Mouse (Mus musculus): ENCODE data around the gene Gal3st2c. TPM values are rescaled to one million over a fixed set of nuclear protein-coding genes. Genes with fewer than 3 reads are reported as not detected.
"Not testable (repeated sequence)": the region's sequence is repeated elsewhere in the genome, so short reads cannot be mapped to it uniquely, and the experiment has no call there.

Gene Gal3st2c
- total RNA-seq, 2 experiments from 2014 or later, result not detected

DNA sequence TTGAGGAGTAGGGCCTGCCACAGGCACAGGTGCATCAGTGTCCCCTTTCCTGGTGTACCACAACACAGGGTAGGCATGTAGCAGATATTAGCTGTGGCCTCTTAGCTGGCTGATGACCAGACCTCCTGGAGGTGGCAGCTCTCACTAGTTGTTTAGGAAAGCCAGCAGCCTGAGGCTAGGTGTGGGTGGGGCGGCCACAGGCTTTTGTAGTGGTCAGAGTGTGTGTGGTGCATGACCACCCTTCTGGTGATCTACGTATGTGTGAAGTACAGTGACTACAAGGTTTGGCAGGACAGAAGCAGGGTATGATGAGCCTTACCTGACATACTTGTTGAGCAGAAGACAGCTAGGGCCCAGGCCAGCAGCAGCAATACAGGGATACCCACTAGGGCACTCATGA, 50.1 kb downstream of the Gal3st2c start:
- ATAC-seq (replicated peaks; ENCODE audit: poor library complexity, severe bottlenecking), result no peak

DNA sequence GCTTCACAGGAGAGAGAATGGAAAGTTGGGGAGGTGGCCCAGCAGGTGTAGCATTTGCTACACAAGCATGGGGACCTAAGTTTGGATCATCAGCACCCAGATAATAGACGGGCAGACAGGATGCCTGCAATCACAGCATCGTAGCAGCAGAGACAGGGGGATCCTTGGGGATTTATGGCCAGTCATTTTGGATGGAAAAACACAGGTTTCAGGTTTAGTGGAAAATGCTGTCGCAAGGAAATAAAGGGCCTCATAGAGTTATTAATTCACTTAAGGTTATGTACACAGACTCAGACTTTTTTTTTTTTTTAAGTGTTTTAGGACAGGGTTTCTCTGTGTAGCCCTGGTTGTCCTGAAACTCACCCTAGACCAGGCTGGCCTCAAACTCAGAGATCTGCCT, 55.2 kb downstream of the Gal3st2c start:
- ATAC-seq (replicated peaks; ENCODE audit: poor library complexity, severe bottlenecking), result no peak

DNA sequence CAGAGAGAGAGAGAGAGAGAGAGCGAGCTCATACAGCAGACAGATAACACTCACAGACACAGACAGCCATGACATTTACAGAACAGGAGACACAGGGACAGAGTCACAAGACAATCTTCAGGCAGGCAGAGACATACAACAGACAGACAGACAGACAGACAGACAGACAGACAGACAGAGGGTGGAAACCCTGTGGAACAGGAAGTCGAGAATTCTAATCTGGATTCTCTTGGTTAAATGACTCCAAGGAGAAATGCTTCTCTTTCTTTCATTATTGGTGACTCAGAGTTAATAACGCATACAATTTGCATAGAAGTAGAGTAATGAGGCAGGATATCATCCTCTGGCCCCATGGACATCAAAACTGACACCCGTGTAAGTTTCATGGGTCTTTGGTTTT, 56.2 kb downstream of the Gal3st2c start:
- ATAC-seq (replicated peaks; ENCODE audit: poor library complexity, severe bottlenecking), result no peak

DNA sequence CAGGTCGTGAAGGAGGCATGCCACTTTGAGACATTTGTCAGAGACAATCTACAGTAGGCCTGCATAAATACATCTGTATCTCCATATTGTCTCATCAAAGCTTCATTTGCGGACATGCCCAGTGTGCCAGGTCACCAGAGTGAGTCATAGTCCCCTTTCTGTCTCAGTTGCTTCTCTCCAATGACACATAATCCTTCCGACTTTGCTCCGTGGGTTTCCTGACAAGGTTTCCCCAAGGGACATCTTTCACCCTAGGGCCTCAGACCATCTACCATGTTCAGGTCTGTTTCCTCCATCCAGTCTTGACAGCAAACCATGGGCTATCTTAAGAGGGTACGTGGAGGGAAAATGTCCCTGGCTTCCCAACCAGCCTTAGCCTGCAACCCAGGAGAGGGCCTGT, 60.8 kb downstream of the Gal3st2c start:
- no peak for ATAC-seq (replicated peaks; ENCODE audit: poor library complexity, severe bottlenecking)

DNA sequence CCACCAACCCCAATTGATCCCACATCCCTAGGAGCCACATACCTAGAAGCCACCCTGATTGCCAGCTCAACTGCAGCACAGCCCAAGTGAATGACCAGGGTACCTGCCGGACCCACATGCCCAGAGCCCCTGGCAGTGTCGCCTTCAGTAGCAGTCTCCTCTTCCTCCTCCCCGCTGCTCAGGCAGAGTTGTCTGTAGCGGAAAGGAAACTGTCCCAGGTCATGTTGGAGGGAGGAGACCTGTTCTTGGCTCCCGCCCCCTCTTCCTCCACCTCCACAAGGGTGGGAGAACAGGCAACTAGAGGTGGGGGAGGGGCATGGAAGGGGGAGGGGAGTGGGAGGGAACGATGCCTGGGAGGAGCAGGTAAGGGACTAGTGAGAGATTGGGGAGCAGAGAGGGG, 62.1 kb downstream of the Gal3st2c start, which contains the start of gene Pdcd1:
TSS of gene Pdcd1 (minus strand) at position 181 of the 400 bp plus-strand sequence.
- 0 out of 2 replicates have a peak, but pooled peaks have one; percentile 12 for ATAC-seq (replicated peaks; ENCODE audit: poor library complexity, severe bottlenecking)

DNA sequence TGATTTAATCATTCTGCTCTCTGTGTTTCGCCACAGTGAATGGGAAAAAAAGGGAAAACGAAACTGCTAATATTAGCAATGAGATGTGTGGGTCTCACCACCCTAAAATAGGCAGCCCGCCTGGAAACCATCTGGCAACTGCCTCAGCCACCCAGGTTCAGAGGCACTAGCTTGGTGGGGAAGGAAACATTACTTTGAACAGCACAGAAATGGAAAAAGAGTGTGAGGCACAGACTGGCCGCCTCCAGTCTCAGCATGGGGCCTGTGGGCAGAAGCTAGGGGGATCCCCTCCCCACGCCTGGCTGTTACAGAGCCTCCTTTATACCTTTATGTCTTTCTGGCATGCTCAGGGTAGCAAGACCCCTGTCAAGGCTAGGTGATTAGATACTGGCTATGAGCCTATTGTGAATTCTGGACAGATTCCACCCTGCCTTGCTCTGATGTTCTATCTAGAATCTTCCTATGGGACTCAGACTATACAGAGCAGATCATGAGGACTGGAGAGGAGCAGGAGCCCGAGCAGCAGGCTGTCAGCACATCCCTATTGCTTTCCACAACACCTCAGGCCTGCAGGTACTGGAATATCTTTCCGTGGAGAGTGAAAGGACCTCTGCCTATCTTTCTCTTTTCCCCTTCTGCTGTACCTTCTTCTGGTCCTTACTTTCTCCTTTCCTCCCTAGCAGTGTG, 63.4 kb downstream of the Gal3st2c start:
- ATAC-seq (replicated peaks; ENCODE audit: poor library complexity, severe bottlenecking), result peak; percentile 72

DNA sequence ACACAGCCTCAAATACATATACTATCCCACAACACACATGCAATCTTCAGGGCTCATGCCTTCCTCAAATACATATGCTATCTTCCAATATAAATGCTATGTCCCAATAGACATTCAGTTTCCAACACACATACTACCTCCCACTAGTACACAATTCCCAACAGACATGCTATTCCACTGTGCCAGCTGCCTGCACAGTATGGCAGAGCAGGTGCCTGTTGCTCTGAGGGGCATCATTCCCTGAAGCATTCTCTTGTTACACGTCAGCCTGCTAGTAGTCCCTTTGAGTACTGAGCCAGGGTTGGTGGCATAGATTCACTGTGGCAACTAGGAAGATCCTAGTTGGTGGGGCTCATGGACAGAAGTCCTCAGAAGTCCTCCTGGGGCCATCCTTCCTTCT, 64.2 kb downstream of the Gal3st2c start:
- ATAC-seq (replicated peaks; ENCODE audit: poor library complexity, severe bottlenecking), result no peak

DNA sequence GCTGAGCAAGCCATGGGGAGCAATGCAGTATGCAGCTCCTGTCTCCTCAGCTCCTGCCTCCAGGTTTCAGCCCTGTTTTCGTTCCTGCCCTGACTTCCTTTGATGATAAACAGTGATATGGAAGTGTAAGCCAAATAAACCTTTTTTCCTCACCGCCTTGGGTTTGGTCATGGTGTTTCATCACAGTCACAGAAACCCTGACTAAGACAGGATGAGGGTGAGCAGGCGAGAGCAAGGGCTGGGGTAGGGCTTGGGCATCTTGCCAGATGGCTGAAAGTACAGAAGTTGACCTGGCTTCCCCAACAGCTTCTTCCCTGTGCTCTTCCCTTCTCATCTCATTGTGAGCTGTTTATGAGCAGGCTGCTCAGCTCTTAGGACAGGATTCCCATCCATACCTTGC, 65.7 kb downstream of the Gal3st2c start:
- peak; percentile 81 for ATAC-seq (replicated peaks; ENCODE audit: poor library complexity, severe bottlenecking)

DNA sequence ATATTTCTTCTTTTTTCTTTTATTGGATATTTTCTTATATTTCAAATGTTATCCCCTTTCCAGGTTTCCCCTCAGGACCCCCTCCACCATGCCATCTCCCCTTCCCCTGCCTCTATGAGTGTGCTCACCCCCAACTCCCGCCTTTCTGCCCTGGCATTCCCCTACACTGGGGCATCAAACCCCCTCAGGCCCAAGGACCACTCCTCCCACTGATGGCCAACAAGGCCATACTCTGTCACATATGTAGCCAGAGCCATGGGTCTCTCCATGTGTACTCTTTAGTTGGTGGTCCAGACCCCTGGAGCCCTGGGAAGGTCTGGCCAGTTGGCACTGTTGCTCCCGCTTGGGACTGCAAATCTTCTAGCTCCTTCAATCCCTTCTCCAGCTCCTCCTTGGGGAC, 67.1 kb downstream of the Gal3st2c start:
- ATAC-seq (replicated peaks; ENCODE audit: poor library complexity, severe bottlenecking), result no peak

DNA sequence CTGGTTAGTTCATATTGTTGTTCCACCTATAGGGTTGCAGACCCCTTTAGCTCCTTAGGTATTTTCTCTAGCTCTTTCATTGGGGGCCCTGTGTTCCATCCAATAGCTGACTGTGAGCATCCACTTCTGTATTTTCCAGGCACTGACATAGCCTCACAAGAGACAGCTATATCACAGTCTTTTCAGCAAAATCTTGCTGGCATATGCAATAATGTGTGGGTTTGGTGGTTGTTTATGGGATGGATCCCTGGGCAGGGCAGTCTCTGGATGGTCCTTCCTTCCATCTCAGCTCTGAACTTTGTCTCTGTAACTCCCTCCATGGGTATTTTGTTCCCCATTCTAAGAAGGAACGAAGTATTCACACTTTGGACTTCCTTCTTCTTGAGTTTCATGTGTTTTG, 68.0 kb downstream of the Gal3st2c start:
- not testable (repeated sequence) for ATAC-seq (replicated peaks; ENCODE audit: poor library complexity, severe bottlenecking)

Other genes with a start within 250 kb of the Gal3st2c start
- 29.7 and 61.9 TPM in 2 replicates for gene Atg4b, start 239.0 kb upstream of the Gal3st2c start, total RNA-seq (2014; fragmentation: Nextera tagmentation)
- 46.8 and 87.7 TPM in 2 replicates for gene Atg4b, start 239.0 kb upstream of the Gal3st2c start, total RNA-seq (2017)
- 30.8 and 57.7 TPM in 2 replicates for gene Thap4, start 235.6 kb upstream of the Gal3st2c start, total RNA-seq (2014; fragmentation: Nextera tagmentation)
- gene Thap4, start 235.6 kb upstream of the Gal3st2c start, total RNA-seq (2017), result 16.7 and 25.0 TPM in 2 replicates
- 238 and 289 TPM in 2 replicates for gene Dtymk, start 188.6 kb upstream of the Gal3st2c start, total RNA-seq (2014; fragmentation: Nextera tagmentation)
- gene Dtymk, start 188.6 kb upstream of the Gal3st2c start, total RNA-seq (2017), result 216 and 239 TPM in 2 replicates
- gene Ing5, start 186.5 kb upstream of the Gal3st2c start, total RNA-seq (2014; fragmentation: Nextera tagmentation), result 9.5 and 19.4 TPM in 2 replicates
- gene Ing5, start 186.5 kb upstream of the Gal3st2c start, total RNA-seq (2017), result 27.1 and 42.3 TPM in 2 replicates
- gene D2hgdh, start 165.6 kb upstream of the Gal3st2c start, total RNA-seq (2014; fragmentation: Nextera tagmentation), result 19.3 and 25.7 TPM in 2 replicates
- 13.8 and 19.9 TPM in 2 replicates for gene D2hgdh, start 165.6 kb upstream of the Gal3st2c start, total RNA-seq (2017)
- gene Gal3st2, start 129.2 kb upstream of the Gal3st2c start, total RNA-seq (2014; fragmentation: Nextera tagmentation), result not detected in 2 replicates
- not detected in 2 replicates for gene Gal3st2, start 129.2 kb upstream of the Gal3st2c start, total RNA-seq (2017)
- gene Gal3st2b, start 72.2 kb upstream of the Gal3st2c start, total RNA-seq (2014; fragmentation: Nextera tagmentation), result not detected in 2 replicates
- gene Gal3st2b, start 72.2 kb upstream of the Gal3st2c start, total RNA-seq (2017), result not detected in 2 replicates
- not detected in 2 replicates for gene Neu4, start 29.9 kb downstream of the Gal3st2c start, total RNA-seq (2014; fragmentation: Nextera tagmentation)
- gene Neu4, start 29.9 kb downstream of the Gal3st2c start, total RNA-seq (2017), result not detected in 2 replicates
- not detected in 2 replicates for gene Pdcd1, start 62.0 kb downstream of the Gal3st2c start, total RNA-seq (2014; fragmentation: Nextera tagmentation)
- gene Pdcd1, start 62.0 kb downstream of the Gal3st2c start, total RNA-seq (2017), result not detected in 2 replicates